ENCODE assay signal across 20 mouse cellular contexts in the genomic region with DNA sequence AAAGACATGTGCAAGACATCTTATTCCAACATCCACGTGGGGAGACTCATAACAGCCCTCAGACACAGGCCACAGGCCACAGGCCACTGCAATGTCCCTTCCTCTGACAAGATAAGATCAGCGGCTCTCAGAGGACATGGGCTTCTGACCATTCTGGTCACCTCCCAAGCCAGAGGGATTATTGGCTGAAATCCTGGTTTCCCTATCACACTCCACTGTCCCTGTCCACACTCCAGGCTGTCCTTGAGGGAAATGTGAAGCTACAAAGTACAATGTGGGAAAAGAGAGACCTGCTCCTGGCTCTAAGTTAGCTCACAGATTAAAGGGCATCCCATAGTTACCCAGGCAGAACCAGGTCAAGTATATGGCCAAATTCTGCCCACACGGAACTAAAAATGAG.
DNase-seq lines count a peak whose midpoint lies in the region; ATAC-seq lines count a peak whose summit lies in the region.
"Had no signal": no experiment of that assay in that cellular context is flagged by ENCODE, and none has a peak within 500 bp of the region (broad histone marks: within the 10 kb centered on the region; RNA-seq: fewer than 3 reads in every experiment).

No protein-coding gene starts in this region.

- no peak overlapping the region for H3K4me2 ChIP-seq in heart, embryonic 12.5 days
- no peak overlapping the region for H3K4me2 ChIP-seq in kidney, embryonic 15.5 days
- H3K4me2 ChIP-seq: embryonic facial prominence, embryonic 13.5 days; limb, embryonic 13.5 days; neural tube, embryonic 15.5 days had no signal

- H3K4me3 ChIP-seq in heart, embryonic 12.5 days, result no peak overlapping the region
- no peak overlapping the region for H3K4me3 ChIP-seq in kidney, embryonic 15.5 days (replicated peaks)
- H3K4me3 ChIP-seq: embryonic facial prominence, embryonic 13.5 days; limb, embryonic 13.5 days; myocyte; neural tube, embryonic 15.5 days had no signal

- H3K9me3 ChIP-seq in heart, embryonic 12.5 days (replicated peaks), result peaks cover 5% of the 10 kb centered on the region; the same call in 1 of the 2 replicates
- H3K9me3 ChIP-seq in kidney, embryonic 15.5 days (replicated peaks), result no peaks in the 10 kb centered on the region
- H3K9me3 ChIP-seq: embryonic facial prominence, embryonic 13.5 days; limb, embryonic 13.5 days; neural tube, embryonic 15.5 days had no signal

- no peaks in the 10 kb centered on the region for H3K27me3 ChIP-seq in heart, embryonic 12.5 days (replicated peaks)
- no peaks in the 10 kb centered on the region for H3K27me3 ChIP-seq in kidney, embryonic 15.5 days
- H3K27me3 ChIP-seq: embryonic facial prominence, embryonic 13.5 days; limb, embryonic 13.5 days; neural tube, embryonic 15.5 days had no signal

- no peak for ATAC-seq in heart, embryonic 12.5 days (ENCODE audit: insufficient number of reproducible peaks, low FRiP score)
- ATAC-seq in kidney, embryonic 15.5 days (replicated peaks; ENCODE audit: low FRiP score), result no peak
- no peak for ATAC-seq in frontal cortex, adult (ENCODE audit: low TSS enrichment)
- ATAC-seq: forebrain, postnatal 0 days; hindbrain, embryonic 16.5 days; intestine, postnatal 0 days had no signal

- DNase-seq in heart, adult 18-20 months, result peak; percentile 58 to 72
- peak; percentile 58 for DNase-seq in kidney, adult 9 months
- peak; percentile 49 to 56 for DNase-seq in cerebellum, postnatal 25 days
- peak; percentile 11 to 56 for DNase-seq in kidney, postnatal 25 days
- DNase-seq in left cerebral cortex, adult 18-20 months (ENCODE audit: low spot score in 2 of 2), result no peak
- DNase-seq: adrenal gland, postnatal 14 days; B cell, adult 2 months; forebrain, postnatal 0 days; gastrocnemius, postnatal 10 days; lung, postnatal 10 days; midbrain, embryonic 14.5 days had no signal

- H3K27ac ChIP-seq in heart, embryonic 12.5 days (ENCODE audit: poor library complexity, severe bottlenecking), result no peak overlapping the region
- no peak overlapping the region for H3K27ac ChIP-seq in kidney, embryonic 15.5 days
- H3K27ac ChIP-seq: embryonic facial prominence, embryonic 13.5 days; limb, embryonic 13.5 days; neural tube, embryonic 15.5 days had no signal

- 41% methylated on average over 3 of the region's 3 CpGs for WGBS in heart, embryonic 12.5 days
- WGBS in kidney, embryonic 15.5 days, result 76% methylated on average over 3 of the region's 3 CpGs

- H3K9ac ChIP-seq in heart, embryonic 12.5 days, result no peak overlapping the region
- no peak overlapping the region for H3K9ac ChIP-seq in kidney, embryonic 15.5 days
- H3K9ac ChIP-seq: embryonic facial prominence, embryonic 13.5 days; forebrain, postnatal 0 days; limb, embryonic 13.5 days; neural tube, embryonic 15.5 days had no signal

- peaks cover 9% of the 10 kb centered on the region; the same call in 1 of the 2 replicates for H3K36me3 ChIP-seq in heart, embryonic 12.5 days
- H3K36me3 ChIP-seq in kidney, embryonic 15.5 days, result no peaks in the 10 kb centered on the region
- H3K36me3 ChIP-seq: embryonic facial prominence, embryonic 13.5 days; limb, embryonic 13.5 days; neural tube, embryonic 15.5 days had no signal

- peaks cover 8% of the 10 kb centered on the region; the same call in 1 of the 2 replicates for H3K4me1 ChIP-seq in heart, embryonic 12.5 days (replicated peaks)
- no peaks in the 10 kb centered on the region for H3K4me1 ChIP-seq in kidney, embryonic 15.5 days
- H3K4me1 ChIP-seq: embryonic facial prominence, embryonic 13.5 days; limb, embryonic 13.5 days; neural tube, embryonic 15.5 days had no signal

Comparison
In these comparisons a context has a peak if more than half of its experiments do, and no peak if none do; other contexts are left out.
1. DNase-seq: peak in heart, adult 18-20 months (2 of 2), kidney, adult 9 months (single experiment), cerebellum, postnatal 25 days (2 of 2) and kidney, postnatal 25 days (2 of 2); none in left cerebral cortex, adult 18-20 months (0 of 2).